ENCODE assay signal across 9 mouse cellular contexts in the genomic region with DNA sequence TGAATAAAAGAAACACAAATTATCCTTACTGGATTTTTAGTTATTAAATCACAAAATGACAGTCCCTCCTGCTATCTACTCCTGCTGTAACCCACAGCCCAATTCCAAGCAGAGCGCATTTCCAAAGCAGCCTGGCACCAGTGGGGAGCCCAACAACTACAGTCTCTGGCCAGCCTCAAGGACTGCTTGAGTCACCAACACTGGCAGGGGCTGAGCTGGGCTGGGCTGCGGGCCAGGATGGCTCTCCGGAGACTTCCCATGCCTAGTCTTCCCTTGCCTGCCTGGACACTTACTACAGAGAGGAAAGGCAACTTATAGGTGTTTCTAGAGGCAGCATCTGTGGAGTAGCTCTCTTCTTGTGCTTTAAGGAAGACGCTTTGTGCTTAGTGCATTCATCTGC. TPM values are rescaled to one million over a fixed set of nuclear protein-coding genes. Genes with fewer than 3 reads are reported as not detected.
A peak's percentile ranks its signal among the peaks of the same experiment; 100 is the strongest.
DNase-seq lines count a peak whose midpoint lies in the region; ATAC-seq lines count a peak whose summit lies in the region.
"Had no signal": no experiment of that assay in that cellular context is flagged by ENCODE, and none has a peak within 500 bp of the region (broad histone marks: within the 10 kb centered on the region; RNA-seq: fewer than 3 reads in every experiment).

No protein-coding gene starts in this region.

- H3K27me3 ChIP-seq in midbrain, embryonic 14.5 days (ENCODE audit: control insufficient read depth, insufficient read depth, low read length) = no peaks in the 10 kb centered on the region
- no peaks in the 10 kb centered on the region for H3K27me3 ChIP-seq in midbrain, embryonic 15.5 days (replicated peaks)
- H3K27me3 ChIP-seq in heart, embryonic 16.5 days (ENCODE audit: control insufficient read depth, insufficient read depth, low read length) = no peaks in the 10 kb centered on the region

- H3K36me3 ChIP-seq in midbrain, embryonic 14.5 days (ENCODE audit: control insufficient read depth, insufficient read depth, low read length) = peaks cover 53% of the 10 kb centered on the region
- H3K36me3 ChIP-seq in midbrain, embryonic 15.5 days (replicated peaks) = peaks cover 15% of the 10 kb centered on the region
- H3K36me3 ChIP-seq in heart, embryonic 16.5 days (ENCODE audit: control insufficient read depth, insufficient read depth) = peaks cover 18% of the 10 kb centered on the region

- H3K9ac ChIP-seq in midbrain, embryonic 14.5 days (replicated peaks; ENCODE audit: low read length) = no peak overlapping the region
- no peak overlapping the region for H3K9ac ChIP-seq in midbrain, embryonic 15.5 days
- H3K9ac ChIP-seq in heart, embryonic 16.5 days (ENCODE audit: low read length) = no peak overlapping the region

- H3K9me3 ChIP-seq in midbrain, embryonic 14.5 days (ENCODE audit: control insufficient read depth, low read length) = no peaks in the 10 kb centered on the region
- no peaks in the 10 kb centered on the region for H3K9me3 ChIP-seq in midbrain, embryonic 15.5 days
- H3K9me3 ChIP-seq in heart, embryonic 16.5 days (replicated peaks; ENCODE audit: control insufficient read depth, low read length) = no peaks in the 10 kb centered on the region

- DNase-seq in midbrain, embryonic 14.5 days = peak; percentile 58
- DNase-seq in cerebellum, adult 18-20 months = peak; percentile 94 to 97
- peak; percentile 70 for DNase-seq in lung, postnatal 14 days
- no peak for DNase-seq in spleen, postnatal 10 days (ENCODE audit: low spot score in 2 of 2)
- no peak for DNase-seq in spleen, adult 12 weeks (ENCODE audit: low spot score)
- DNase-seq in kidney, adult 11 months = no peak

- WGBS in midbrain, embryonic 14.5 days = 89% methylated on average over 4 of the region's 4 CpGs
- 80% methylated on average over 4 of the region's 4 CpGs for WGBS in midbrain, embryonic 15.5 days
- WGBS in heart, embryonic 16.5 days = 47% methylated on average over 4 of the region's 4 CpGs

- ATAC-seq in midbrain, embryonic 14.5 days (ENCODE audit: low FRiP score, low TSS enrichment) = no peak
- ATAC-seq in midbrain, embryonic 15.5 days (replicated peaks) = no peak
- peak; percentile 86 for ATAC-seq in heart, embryonic 16.5 days (replicated peaks; ENCODE audit: extremely low read depth, insufficient read depth, low FRiP score)

- H3K27ac ChIP-seq in midbrain, embryonic 14.5 days (replicated peaks; ENCODE audit: low read depth, low read length) = no peak overlapping the region
- no peak overlapping the region for H3K27ac ChIP-seq in midbrain, embryonic 15.5 days
- no peak overlapping the region for H3K27ac ChIP-seq in heart, embryonic 16.5 days (ENCODE audit: low read length)

- no peak overlapping the region for H3K4me2 ChIP-seq in midbrain, embryonic 14.5 days (ENCODE audit: low read length)
- no peak overlapping the region for H3K4me2 ChIP-seq in midbrain, embryonic 15.5 days
- H3K4me2 ChIP-seq in heart, embryonic 16.5 days (ENCODE audit: low read depth, low read length) = no peak overlapping the region

- no peaks in the 10 kb centered on the region for H3K4me1 ChIP-seq in midbrain, embryonic 14.5 days (ENCODE audit: control insufficient read depth, insufficient read depth, low read length)
- no peaks in the 10 kb centered on the region for H3K4me1 ChIP-seq in midbrain, embryonic 15.5 days
- peaks cover 5% of the 10 kb centered on the region; the same call in 1 of the 2 replicates for H3K4me1 ChIP-seq in heart, embryonic 16.5 days (ENCODE audit: control insufficient read depth, insufficient read depth, low read length)

- no peak overlapping the region for H3K4me3 ChIP-seq in midbrain, embryonic 14.5 days (replicated peaks; ENCODE audit: low read depth, low read length)
- no peak overlapping the region for H3K4me3 ChIP-seq in midbrain, embryonic 15.5 days
- no peak overlapping the region for H3K4me3 ChIP-seq in heart, embryonic 16.5 days (ENCODE audit: low read length)
- H3K4me3 ChIP-seq: erythroblast, embryonic 14.5 days had no signal

RNA-seq across cellular contexts. Expression of gene Ppp2r1b, which starts 48.6 kb away (rescaled TPM):
- polyA plus RNA-seq in midbrain, embryonic 14.5 days (2014; fragmentation: Nextera tagmentation; extraction: Ambion mirVana) = 31.3 and 47.8 TPM in 2 replicates
- 41.6 and 42.5 TPM in 2 replicates for polyA plus RNA-seq in midbrain, embryonic 15.5 days (2015; fragmentation: Nextera tagmentation; extraction: Ambion mirVana)
- 38.2 and 41.8 TPM in 2 replicates for polyA plus RNA-seq in heart, embryonic 16.5 days (2015; fragmentation: Nextera tagmentation; extraction: Ambion mirVana)

Comparison
In these comparisons a context has a peak if more than half of its experiments do, and no peak if none do; other contexts are left out.
1. DNase-seq: peak in midbrain, embryonic 14.5 days (single experiment), cerebellum, adult 18-20 months (2 of 2) and lung, postnatal 14 days (single experiment); none in spleen, postnatal 10 days (0 of 2), spleen, adult 12 weeks (single experiment) and kidney, adult 11 months (single experiment).